Comparison of ENCODE assay signal across 13 mouse cellular contexts in genomic region chr12:105761171-105761570, GRCm38 (mm10). TPM values are rescaled to one million over a fixed set of nuclear protein-coding genes. Genes with fewer than 3 reads are reported as not detected.
A peak's percentile ranks its signal among the peaks of the same experiment; 100 is the strongest.
DNase-seq lines count a peak whose midpoint lies in the region; ATAC-seq lines count a peak whose summit lies in the region.
"Had no signal": no experiment of that assay in that cellular context is flagged by ENCODE, and none has a peak within 500 bp of the region (broad histone marks: within the 10 kb centered on the region; RNA-seq: fewer than 3 reads in every experiment).

No protein-coding gene starts in this region.

- H3K27me3 ChIP-seq in megakaryocyte, embryonic 14.5 days (replicated peaks) = peaks cover 22% of the 10 kb centered on the region
- H3K27me3 ChIP-seq: Patski had no signal

- peaks cover 9% of the 10 kb centered on the region for H3K9me3 ChIP-seq in megakaryocyte, embryonic 14.5 days
- H3K9me3 ChIP-seq: midbrain, embryonic 10.5 days had no signal

- peak overlapping the region; percentile 70 for H3K4me3 ChIP-seq in megakaryocyte, embryonic 14.5 days (replicated peaks)
- H3K4me3 ChIP-seq: midbrain, embryonic 10.5 days had no signal

- no peak for ATAC-seq in megakaryocyte, adult 5-6 weeks (ENCODE audit: poor library complexity, severe bottlenecking)
- ATAC-seq: Patski had no signal

- H3K4me1 ChIP-seq in megakaryocyte, embryonic 14.5 days = peaks cover 10% of the 10 kb centered on the region

- DNase-seq in adrenal gland, postnatal 14 days = peak; percentile 12
- DNase-seq in adrenal gland, adult 8-10 months = no peak
- peak; percentile 37 for DNase-seq in T-cell, adult 2 months (ENCODE audit: low spot score)
- DNase-seq in naive thymus-derived CD4-positive, alpha-beta T cell, adult 2 months (ENCODE audit: low read depth) = peak; percentile 34
- no peak for DNase-seq in heart, postnatal 4 days
- no peak for DNase-seq in cerebellum, postnatal 36 days
- DNase-seq: cerebellum, adult 11-12 months; lung, adult 18-20 months had no signal

- H3K36me3 ChIP-seq in megakaryocyte, embryonic 14.5 days (replicated peaks; ENCODE audit: low read length) = no peaks in the 10 kb centered on the region
- H3K36me3 ChIP-seq: midbrain, embryonic 10.5 days had no signal

RNA-seq across cellular contexts. Expression of gene Papola, which starts 23.3 kb away (rescaled TPM):
- total RNA-seq in adrenal gland, postnatal 14 days (2021) = 188 and 189 TPM in 2 replicates
- 100 to 1,000 TPM; 186 to 233 (median 219) TPM for total RNA-seq in adrenal gland, adult 8-10 months (2022)
- 30.8 and 73.1 TPM in 2 replicates for polyA plus RNA-seq in megakaryocyte, embryonic 14.5 days (2012; ENCODE audit: insufficient read depth, low replicate concordance)
- total RNA-seq in megakaryocyte, adult 5-6 weeks (2015) = 218 and 251 TPM in 2 replicates
- 129 and 148 TPM in 2 replicates for total RNA-seq in megakaryocyte, adult 5-6 weeks (2017)
- 100 to 1,000 TPM; 168 to 174 TPM for total RNA-seq in heart, postnatal 4 days (2021)

RNA-seq across cellular contexts. Expression of gene Ak7, which starts 55.4 kb away (rescaled TPM):
- 0.26 TPM in 1 of 2 replicates, not detected in the other for total RNA-seq in adrenal gland, postnatal 14 days (2021)
- total RNA-seq in adrenal gland, adult 8-10 months (2022) = 1 to 10 TPM in 1 of 4 experiments, under 1 TPM in 3; 0.12 to 1.1 (median 0.60) TPM
- not detected in 2 replicates for polyA plus RNA-seq in megakaryocyte, embryonic 14.5 days (2012; ENCODE audit: insufficient read depth, low replicate concordance)
- total RNA-seq in megakaryocyte, adult 5-6 weeks (2015) = 0.38 TPM in 1 of 2 replicates, not detected in the other
- total RNA-seq in megakaryocyte, adult 5-6 weeks (2017) = 0.07 TPM in 1 of 2 replicates, not detected in the other
- under 1 TPM in 1 of 2 experiments, not detected in 1; 0.09 TPM for total RNA-seq in heart, postnatal 4 days (2021)
- total RNA-seq: heart, adult 8-10 months had no signal
- polyA plus RNA-seq: Patski had no signal

Comparison
In these comparisons a context has a peak if more than half of its experiments do, and no peak if none do; other contexts are left out.
1. DNase-seq: peak in adrenal gland, postnatal 14 days (single experiment), T-cell, adult 2 months (single experiment) and naive thymus-derived CD4-positive, alpha-beta T cell, adult 2 months (single experiment); none in adrenal gland, adult 8-10 months (single experiment), heart, postnatal 4 days (single experiment) and cerebellum, postnatal 36 days (0 of 2).